Mouse (Mus musculus): ENCODE measurements at regions not wholly inside any gene's neighbourhood (a gene's known extent, or its start where the extent isn't known, plus 50 kb on each side); places are given as distances from the start of the nearest gene placed in this dataset.

- TF ChIP-seq CTCF (IDR thresholded peaks at IDR 0.05; ENCODE audit: low read depth) (no peak), EP300 (IDR thresholded peaks at IDR 0.05; ENCODE audit: low read depth) (no peak)
Measured at GRCm38 (mm10) chr15:51286352-51286751, 2598.4 kb upstream of the Gm7489 start.
